Mouse (Mus musculus): ENCODE measurements around the gene Dcxr. TPM values are rescaled to one million over a fixed set of nuclear protein-coding genes. Genes with fewer than 3 reads are reported as not detected.
"Not testable (repeated sequence)": the region's sequence is repeated elsewhere in the genome, so short reads cannot be mapped to it uniquely, and the experiment has no call there.

Gene Dcxr
- total RNA-seq (2021): 1 to 10 TPM; 3.4 to 3.7 TPM
- long read RNA-seq, experiment 1: 0 reads
- long read RNA-seq, experiment 2, partial matches to known transcripts: 0 of 1 reads
- long read RNA-seq, experiment 2, other reads (novel, unspliced or antisense): 0 of 1 reads

DNA sequence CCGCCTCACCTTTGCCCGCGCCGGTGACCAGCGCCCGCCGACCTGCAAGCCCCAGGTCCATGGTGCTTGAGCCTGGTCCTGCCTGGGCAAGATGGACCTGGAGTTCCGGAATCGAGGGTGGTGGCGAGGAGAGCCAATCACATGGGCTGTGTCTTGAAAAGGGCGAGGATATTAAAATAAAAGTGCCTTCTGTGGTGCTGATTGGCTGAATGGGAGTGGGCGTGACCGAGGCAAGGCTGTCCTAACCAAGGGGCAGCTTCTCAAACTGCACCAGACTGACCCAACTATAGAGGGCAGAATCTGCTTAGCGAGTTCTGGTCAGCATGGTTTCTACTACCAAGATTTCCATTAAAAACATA is at the start of gene Dcxr:
Gene Dcxr, minus strand, starts transcription at position 113 of the 359 bp plus-strand sequence.
- peak; percentile 77 for DNase-seq

DNA sequence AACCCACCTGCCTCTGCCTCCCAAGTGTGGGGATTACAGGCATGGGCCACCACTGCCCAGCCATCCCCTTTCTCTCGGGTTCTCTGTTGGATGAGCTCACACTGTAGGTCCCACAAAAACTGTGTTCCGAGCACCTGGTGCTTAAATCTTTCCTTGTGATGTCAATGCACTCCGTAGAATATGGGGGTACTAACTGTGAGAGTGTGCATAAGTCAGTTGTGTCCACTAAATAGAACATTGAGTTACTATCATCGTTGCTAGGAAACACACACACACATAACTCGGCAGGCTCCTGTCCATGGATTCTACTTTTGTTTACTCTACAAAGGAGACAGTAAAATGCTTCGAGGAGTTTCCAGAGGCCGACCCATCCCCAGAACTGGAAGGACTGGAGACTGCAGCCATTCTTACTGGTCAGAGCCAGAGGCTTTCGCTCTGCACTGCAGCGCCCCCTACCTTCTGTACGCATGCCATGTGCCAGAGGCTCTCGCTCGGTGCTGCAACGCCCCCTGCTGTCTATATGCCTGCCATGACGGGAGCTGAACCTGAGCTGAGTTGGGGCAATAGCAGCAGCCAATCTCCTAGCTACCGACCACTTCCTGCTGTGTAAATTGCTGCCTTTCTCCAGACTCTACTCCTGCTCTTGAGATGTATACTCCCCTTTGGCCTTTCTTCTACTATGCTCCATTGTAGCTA is 48.8 kb upstream of the Dcxr start:
- DNase-seq: peak; percentile 99

DNA sequence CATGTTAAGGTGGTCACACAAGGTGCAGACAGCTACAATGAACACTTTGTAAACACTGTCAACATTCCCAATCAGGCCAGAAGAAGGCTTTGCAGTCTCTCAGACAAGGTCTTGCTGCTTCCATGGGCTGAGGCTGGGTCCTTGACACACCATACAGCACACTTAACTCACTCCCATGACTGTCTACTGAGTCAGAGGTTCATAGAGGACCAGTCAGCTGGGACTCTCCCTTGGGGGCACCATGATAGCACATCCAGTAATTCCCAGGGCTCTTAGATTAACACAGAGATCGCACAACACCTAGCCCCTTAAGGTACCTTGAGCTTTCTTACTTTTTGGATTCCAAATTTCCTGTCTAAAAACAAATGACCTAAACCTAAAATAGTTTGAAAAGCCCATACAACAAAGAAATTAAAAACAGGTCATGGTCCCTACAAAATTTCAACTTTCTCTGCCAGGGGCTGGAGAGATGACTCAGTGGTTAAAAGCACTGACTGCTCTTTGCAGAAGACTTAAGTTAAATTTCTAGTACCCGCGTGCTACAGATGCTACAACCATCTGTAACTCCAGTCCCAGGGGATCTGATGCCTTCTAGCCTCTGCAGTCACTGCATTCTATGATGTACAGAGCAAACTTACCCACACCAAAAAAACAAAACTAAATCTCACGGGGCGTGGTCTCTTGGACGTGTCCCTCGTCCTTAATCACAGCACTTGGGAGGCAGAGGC is 46.5 kb upstream of the Dcxr start:
- no peak for DNase-seq

DNA sequence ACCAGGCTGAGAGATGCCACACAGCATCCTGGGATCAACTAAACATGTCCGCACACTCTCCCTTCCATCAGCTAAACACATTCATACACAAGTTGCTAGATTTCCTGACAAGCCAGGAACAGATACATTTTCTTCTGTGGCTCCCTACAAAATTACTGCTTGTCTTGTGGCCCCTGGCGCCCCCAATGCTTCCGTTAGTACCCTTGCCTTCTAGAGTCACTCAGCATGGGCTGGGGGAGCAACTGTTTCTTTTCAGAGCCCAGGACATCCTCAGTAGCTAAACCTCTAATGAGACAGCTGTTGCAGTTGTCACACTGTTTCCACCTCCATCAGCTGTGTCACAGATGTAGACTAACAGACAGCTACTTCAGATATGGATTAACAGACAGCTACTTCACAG is 45.7 kb upstream of the Dcxr start:
- DNase-seq: no peak

DNA sequence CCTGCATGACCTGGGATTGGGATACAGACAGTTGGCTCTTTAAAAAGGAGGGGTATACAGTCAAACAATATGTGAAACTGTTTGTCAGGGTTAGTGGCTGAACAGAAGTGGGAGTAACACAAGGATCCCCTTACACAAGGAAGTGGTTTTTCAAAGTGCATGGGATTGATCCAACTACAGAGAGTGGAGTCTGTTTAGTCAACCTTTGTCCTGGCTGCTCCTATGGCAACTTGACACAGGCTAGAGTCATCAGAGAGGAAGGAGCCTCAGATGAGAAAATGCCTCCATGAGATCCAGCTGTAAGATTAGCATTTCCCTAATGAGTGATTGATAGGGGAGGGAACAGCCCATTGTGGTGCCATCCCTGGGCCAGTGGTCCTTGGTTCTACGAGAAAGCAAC is 41.1 kb upstream of the Dcxr start:
- DNase-seq: no peak

DNA sequence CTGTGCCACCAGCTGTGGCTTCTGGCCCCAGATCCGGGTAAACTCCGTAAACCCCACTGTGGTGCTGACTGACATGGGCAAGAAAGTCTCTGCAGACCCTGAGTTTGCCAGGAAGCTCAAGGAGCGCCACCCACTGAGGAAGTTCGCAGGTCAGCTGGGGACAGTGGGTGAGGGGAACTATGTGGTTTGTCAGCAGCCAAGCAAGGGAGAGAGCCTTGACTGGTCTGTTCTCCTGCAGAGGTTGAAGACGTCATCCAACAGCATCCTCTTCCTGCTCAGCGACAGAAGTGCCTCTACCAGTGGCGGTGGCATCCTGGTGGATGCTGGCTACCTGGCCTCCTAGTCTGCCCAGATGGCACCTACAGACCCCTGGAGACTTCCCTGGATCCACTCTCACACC is 39.9 kb upstream of the Dcxr start:
- DNase-seq: not testable (repeated sequence)

DNA sequence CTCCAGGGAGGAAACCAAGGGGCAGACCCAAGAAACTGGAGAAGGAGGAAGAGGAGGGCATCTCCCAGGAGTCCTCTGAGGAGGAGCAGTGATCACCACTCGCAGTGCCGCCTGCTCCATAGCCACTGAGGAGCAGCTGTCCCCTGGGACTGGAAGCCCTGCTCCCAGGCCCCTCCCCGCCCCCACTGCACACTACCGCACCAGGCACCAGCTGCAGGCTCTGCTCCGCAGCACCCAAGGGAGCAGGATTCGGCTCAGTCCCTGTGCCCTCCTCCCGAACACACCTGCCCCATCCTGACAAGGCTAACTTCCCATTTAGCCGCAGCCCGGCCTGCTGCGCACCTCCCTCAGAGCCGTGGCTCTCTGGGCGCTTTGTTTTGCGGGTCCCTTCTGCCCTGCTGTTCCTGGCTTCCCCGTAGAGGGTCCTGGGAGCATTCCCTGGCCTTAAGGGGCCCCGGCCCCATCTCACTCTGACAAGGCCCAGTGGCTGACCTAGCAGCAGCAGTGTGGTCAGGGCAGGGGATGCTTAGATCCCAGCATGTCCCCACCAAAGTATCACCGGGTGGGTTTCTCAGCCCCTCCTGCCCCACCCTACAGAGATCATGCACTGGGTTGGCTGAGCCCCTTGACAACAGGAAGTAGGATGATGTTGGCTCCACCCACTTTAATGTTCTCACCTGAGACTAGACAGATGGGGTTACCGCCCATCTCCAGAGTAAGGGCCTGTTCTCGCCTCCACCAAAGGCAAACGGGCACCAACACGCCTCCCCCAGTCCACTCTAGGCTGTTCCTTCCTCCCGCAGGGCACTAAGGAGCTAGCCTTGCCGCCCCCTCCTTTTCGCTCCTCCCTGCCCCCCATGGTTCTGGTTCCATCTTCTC is 36.3 kb upstream of the Dcxr start:
- not testable (repeated sequence) for DNase-seq

DNA sequence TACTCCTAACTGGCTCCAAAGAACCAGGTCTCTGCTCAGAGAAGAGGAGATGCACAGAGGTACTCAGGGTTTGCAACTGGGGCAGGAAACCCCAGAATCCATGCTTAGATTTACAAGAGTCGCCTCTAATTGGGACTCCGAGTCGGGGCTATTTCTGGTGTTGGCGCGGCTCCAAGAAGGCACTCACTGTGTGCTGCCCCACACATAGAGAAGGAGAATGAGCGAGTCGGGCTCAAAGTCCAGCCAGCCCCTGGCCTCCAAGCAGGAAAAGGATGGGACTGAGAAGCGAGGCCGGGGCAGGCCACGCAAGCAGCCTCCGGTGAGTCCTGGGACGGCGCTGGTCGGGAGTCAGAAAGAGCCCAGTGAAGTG is 35.6 kb upstream of the Dcxr start, which contains the start of gene Hmga1b:
Gene Hmga1b, plus strand, starts transcription at position 123 of the 370 bp plus-strand sequence.
- DNase-seq: not testable (repeated sequence)

DNA sequence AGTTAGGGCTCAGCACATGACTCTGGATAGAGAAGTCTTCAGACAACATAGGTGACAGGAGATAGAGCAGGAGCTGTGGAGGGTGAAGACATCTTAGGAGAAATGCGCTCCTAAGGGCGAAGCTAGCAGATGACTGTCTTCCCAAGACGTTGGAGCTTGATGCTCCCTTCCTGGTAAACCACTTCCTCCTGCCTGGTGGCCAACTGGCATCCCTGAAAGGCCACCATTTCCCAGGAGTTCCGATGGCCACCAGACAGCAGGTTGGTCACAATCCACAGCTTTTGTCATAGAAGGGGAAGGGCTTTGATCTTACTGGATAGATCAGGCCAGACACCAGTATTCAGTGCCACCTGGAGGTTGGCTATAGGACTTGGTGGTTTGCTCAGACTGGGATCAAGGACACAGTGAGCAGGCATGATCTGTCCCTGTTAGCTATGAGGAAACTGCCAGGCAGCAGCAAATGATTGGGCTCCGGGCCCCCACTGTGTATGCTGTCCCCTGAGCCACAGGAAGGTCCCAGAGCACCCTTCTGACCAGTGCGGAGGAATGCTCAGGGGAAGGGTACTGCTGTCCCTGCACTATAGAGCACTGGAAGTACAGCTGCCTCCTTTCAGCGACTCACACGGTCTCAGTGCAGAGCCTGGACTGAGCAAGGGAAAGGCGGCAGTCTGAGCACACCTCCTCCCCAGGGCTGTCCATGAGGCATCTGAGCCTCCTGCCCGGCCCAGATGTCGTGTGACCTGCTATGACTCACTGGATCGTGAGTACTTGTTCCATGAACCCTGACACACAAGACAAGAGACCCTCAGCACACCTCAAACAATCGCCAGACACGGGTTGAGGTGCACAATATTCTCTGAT is 35.0 kb upstream of the Dcxr start:
- DNase-seq: no peak

DNA sequence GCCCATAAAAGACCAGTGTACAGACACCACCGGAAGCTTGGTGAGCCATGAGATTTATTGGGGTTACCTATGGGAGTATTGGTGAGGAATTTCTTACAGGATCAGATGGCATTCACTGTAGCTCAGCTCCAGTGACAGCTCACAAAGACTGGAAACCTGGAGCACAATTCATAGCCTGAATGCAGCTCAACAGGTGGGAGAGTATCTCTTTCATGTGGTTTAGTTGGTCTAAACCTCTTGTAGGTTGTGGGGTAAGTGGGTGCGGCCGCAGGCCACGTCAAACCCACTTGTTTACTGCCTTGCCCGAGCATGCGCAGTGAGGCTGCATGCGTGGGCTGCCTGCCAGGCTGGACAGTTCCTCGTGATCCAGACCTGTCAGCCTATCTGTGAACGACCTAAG is 33.2 kb upstream of the Dcxr start:
- no peak for DNase-seq

DNA sequence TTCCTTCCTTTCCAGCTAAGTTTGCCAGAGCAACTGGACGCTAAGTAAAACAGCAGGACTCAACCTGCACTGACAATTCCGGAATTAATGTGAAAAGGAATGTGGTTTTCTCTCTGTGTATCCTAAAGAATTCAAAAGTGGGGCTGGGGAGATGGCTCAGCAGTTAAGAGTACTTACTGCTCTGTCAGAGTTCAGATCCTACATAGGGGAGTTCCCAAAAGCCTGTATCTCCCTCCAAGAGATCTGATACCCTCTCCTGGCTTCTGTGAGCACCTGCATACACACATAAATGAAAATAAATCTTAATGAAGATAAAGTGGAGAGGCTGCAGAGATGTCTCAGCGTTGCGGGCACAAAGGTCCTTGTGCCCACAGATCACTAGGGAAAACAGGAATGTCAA is 24.5 kb upstream of the Dcxr start:
- no peak for DNase-seq

DNA sequence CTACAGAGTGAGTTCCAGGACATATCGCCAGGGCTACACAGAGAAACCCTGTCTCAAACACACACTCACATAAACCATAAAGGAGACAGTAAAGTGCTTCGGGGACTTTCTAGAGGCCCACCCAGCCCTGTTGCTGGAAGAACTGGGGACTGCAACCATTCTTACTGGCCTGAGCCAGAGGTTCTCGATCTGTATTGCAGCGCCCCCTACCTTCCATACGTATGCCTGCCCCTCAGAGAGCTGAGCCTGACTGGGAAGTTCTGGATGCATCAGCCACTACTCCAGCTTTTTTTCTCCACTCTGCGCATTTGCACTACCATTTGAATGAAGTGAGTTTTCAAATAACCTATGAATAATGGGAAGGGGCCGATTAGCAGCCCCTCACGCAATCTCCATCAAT is 22.3 kb upstream of the Dcxr start:
- DNase-seq: no peak

DNA sequence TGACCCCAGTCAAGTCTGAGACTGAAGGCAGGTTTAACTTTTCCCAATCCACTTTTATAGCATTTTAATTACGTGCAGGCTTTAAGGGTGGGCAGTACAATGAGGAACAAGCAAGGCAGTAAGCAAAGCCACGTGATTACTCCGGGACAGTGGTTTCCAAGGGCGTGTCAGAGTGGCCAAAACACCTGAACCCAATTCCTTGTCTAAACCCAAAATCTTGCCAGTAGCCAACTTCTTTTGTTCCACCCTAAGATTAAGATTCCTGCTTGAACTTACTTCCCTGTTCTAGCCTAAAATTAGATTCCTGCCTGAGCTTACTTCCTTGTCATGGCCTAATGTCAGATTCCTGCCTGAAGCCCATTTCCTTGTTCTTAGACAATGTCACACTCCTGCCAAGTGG is 20.9 kb upstream of the Dcxr start:
- no peak for DNase-seq

DNA sequence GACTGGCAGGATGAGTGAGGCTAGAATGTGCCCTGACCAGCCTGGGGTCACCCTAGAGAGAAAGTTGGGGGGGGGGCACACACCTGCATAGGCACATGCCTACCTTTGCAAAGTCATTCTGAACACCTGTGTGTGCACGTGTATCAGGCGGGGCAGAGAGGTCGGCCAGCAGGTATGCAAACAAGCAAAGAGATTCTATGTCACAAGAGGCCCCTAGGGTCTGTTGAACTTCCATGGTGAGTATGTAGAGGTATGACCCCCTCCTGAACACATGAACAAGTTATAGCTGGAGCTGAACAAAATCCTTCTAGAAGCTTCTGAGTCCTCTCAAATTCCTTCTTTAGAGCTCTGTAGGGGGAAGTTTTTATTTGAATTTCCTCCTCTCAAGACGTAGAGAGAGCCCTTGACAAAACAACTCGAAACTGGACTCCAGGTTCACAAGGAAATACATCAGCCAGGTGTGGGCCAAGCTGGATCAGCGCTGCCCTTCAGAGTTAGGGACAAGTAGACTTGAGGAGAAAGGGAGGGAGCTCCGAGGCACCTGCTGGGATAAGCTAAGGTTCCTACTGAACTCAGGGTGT is 17.1 kb upstream of the Dcxr start:
- no peak for DNase-seq

DNA sequence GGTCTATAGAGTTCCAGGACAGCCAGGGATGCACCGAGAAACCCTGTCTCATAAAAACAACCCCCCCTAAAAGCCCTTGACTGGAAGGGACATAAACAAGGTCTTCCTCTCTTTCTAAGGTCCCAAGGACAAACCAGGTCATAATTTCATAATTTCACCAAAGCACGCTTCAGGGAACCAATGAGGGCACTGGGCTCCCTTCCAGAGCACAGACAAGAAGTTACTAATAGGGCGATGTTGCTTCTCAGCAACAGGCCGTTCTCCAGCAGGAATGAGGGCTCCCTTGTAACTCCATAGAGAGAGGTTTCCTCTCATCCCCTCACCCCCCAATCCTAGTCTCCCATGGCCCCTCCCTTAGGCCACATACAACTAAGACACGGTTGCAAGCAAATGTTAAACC is 13.9 kb upstream of the Dcxr start:
- no peak for DNase-seq

DNA sequence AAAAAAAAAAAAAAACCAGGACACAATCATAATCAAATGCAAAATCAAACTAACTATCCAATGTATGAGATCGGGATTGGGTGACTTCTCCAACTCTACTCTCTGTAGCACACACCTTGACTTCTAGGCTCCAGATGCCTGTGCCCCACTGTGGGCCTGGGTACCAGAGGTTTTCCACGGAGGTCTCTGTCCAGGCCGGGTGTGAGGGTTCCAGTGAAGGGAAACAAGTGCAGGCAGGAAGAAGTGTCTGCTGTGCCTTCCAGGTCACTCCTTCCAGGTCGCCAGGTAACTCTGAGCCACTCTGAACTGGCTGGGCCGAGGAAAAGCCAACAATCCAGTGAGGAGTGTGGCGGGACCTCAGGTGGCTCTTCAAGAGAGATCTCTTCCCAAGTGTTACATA is 9.3 kb upstream of the Dcxr start:
- DNase-seq: no peak

DNA sequence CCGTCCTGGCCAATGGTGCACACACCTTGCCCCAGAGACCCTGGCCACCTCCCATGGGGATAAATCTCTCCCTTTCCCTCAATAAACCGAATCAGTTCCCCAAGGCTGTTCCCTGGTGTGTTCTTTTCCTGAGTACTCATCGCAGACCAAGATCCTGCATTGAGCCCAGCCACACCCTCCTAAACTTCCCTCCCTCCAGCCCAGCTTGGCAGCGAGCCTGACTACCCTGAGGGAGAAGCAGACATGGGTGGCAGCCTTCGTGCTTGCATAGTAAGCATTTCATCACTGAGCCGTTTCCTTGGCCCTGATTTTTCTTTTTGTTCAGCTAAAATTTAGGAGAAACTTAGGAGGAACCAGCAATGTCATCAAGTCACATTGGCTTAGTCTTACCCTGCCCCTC is 6.4 kb upstream of the Dcxr start:
- DNase-seq: peak; percentile 47

DNA sequence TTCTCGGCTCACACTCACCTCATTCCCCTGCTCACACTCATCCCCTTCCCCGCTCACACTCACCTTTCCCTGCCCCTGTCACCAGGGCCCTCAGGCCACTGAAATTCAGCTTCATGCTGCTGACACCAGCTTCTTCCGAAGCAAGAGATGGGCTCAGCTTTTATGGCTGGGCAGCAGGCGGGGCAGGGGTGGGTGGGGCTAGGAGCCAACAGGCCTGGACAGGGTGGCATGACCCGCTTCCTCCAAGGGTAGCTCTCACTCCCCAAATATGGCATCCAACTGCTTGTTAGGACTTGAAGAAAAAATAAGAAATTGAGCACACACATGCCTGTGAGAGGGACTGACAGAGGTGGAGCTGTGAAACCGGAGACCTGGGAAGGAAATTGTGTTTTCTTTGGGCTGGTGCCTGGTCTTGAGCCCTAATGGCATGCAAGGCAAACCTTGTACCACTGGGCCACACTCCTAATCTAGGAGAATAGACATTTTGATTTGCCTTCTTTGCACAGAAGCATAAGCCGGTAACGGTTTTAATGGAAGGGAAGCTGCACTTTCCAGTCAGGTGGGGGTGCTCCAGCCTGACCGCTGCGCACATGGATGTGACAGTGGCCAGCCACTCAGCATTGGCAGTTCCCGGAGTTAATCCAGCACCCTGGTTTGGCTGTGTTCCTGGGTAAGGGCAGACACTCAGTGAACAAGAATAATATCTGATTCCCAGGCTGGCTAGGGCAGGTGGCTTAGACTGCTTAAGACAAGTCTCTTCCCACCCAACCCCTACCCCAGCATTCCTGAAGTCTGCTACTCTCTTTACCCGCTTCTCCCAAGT is 5.0 kb upstream of the Dcxr start, which contains the start of gene Cbr2:
Gene Cbr2, minus strand, starts transcription at position 257 of the 823 bp plus-strand sequence.
- peak; percentile 8 for DNase-seq

DNA sequence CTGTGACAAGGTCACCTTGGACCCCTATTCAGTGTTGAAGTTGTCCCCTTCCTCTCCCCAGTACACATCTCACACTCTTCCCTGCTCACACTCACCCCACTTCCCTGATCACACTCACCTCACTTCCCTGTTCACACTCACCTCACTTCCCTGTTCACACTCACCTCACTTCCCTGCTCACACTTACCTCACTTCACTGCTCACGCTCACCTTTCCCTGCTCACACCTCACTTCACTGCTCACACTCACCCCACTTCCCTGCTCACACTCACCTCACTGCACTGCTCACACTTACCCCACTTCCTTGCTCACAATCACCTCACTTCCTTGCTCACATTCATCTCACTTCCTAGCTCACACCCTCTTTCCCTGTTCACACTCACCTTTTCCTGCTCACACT is 4.3 kb upstream of the Dcxr start:
- DNase-seq: no peak

DNA sequence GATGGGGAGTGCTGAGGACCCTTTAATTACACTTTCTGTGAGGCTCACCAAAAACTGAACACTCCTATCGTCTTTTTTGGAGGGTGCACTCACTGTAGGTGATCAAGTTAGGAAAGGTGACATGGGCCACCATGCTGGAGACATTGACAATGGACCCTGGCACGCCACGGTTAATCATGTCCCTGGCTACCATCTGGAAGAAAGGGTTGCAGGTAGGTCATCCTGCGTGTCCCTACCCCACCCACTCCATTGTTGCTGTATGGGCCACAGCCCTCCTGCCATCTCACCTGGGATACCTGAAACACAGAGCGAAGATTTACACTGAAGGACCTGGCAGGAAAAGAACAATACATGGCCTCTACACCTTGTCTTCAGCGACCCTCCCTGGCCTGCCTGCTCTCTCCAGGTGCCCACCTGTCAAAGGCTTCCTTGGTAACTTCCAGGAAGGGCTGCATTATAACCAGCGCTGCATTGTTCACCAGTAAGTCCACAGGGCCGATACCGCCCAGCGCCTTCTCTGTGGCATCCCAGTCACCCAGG is 3.3 kb upstream of the Dcxr start:
- DNase-seq: no peak
